Mouse (Mus musculus) myocyte (in vitro differentiated cells): ENCODE results near the gene Ndel1. TPM values are rescaled to one million over a fixed set of nuclear protein-coding genes. Genes with fewer than 3 reads are reported as not detected.

Experiments
- H3K27me3 ChIP-seq: one replicate; pipeline ENCODE4 v1.6.1; 2011; ENCODE audit not compliant: control insufficient read depth, insufficient read depth, insufficient read length
- H3K36me3 ChIP-seq: one replicate; pipeline ENCODE4 v1.6.1; 2011; ENCODE audit not compliant: control insufficient read depth, insufficient read depth
- H3K4me2 ChIP-seq: one replicate; pipeline ENCODE4 v1.6.1; 2011; ENCODE audit warnings: low read depth, control low read depth
- H3K4me3 ChIP-seq: one replicate; pipeline ENCODE4 v1.5.1; 2011; ENCODE audit warnings: mild to moderate bottlenecking, control low read depth, moderate library complexity
- H3K79me2 ChIP-seq: one replicate; pipeline ENCODE4 v1.6.1; 2011; ENCODE audit not compliant: control insufficient read depth, insufficient read depth
- H3ac ChIP-seq: one replicate; pipeline ENCODE4 v1.6.1; 2011; ENCODE audit not compliant: control insufficient read depth, insufficient read length
- CEBPB ChIP-seq: IDR thresholded peaks from 2 replicates; pipeline ENCODE4 v1.6.1; 2011; ENCODE audit warnings: mild to moderate bottlenecking, moderate library complexity; ENCODE audit not compliant: poor library complexity, insufficient read depth, severe bottlenecking
- E2F4 ChIP-seq: IDR thresholded peaks from one replicate; pipeline ENCODE4 v1.6.1; 2011; ENCODE audit warnings: mild to moderate bottlenecking, control low read depth, moderate library complexity; ENCODE audit not compliant: insufficient read depth
- MAX ChIP-seq: IDR thresholded peaks from one replicate; pipeline ENCODE4 v1.6.1; 2011; ENCODE audit warnings: low read depth, mild to moderate bottlenecking, control low read depth
- MYOD1 ChIP-seq, 3 experiments: IDR thresholded peaks; one replicate each; pipeline ENCODE4 v1.6.1; 2011; ENCODE audit warnings: control low read depth in 2 of 3, low read depth in 2 of 3, mild to moderate bottlenecking in 2 of 3, moderate library complexity in 1 of 3; ENCODE audit not compliant: insufficient read length in 2 of 3, control insufficient read depth in 1 of 3
- MYOG ChIP-seq, 3 experiments: IDR thresholded peaks; one replicate each; pipeline ENCODE4 v1.6.1; 2011; ENCODE audit warnings: control low read depth in 2 of 3, low read depth in 2 of 3, mild to moderate bottlenecking in 2 of 3; ENCODE audit not compliant: insufficient read length in 2 of 3, control insufficient read depth in 1 of 3, insufficient read depth in 1 of 3
- POLR2A ChIP-seq: IDR thresholded peaks from one replicate; pipeline ENCODE4 v1.6.1; 2011; ENCODE audit warnings: low read depth, mild to moderate bottlenecking, control low read depth, moderate library complexity; ENCODE audit not compliant: insufficient read length
- POLR2AphosphoS2 ChIP-seq: IDR thresholded peaks from one replicate; pipeline ENCODE4 v1.6.1; 2011; ENCODE audit warnings: low read depth, control low read depth; ENCODE audit not compliant: insufficient read length
- REST ChIP-seq: IDR thresholded peaks from one replicate; pipeline ENCODE4 v1.6.1; 2011; ENCODE audit warnings: mild to moderate bottlenecking, control low read depth, moderate library complexity; ENCODE audit not compliant: insufficient read depth, insufficient read length
- SRF ChIP-seq: IDR thresholded peaks from one replicate; pipeline ENCODE4 v1.6.1; 2011; ENCODE audit warnings: low read depth; ENCODE audit not compliant: control insufficient read depth, insufficient read length
- TCF12 ChIP-seq: IDR thresholded peaks from one replicate; pipeline ENCODE4 v1.6.1; 2011; ENCODE audit warnings: mild to moderate bottlenecking, control low read depth; ENCODE audit not compliant: poor library complexity, insufficient read depth, severe bottlenecking
- TCF3 ChIP-seq: IDR thresholded peaks from one replicate; pipeline ENCODE4 v1.6.1; 2011; ENCODE audit warnings: low read depth, control low read depth; ENCODE audit not compliant: insufficient read length
- USF1 ChIP-seq: IDR thresholded peaks from one replicate; pipeline ENCODE4 v1.6.1; 2011; ENCODE audit warnings: low read depth, mild to moderate bottlenecking, control low read depth, moderate library complexity
- polyA plus RNA-seq: library from polyadenylated mRNA; unstranded; fragments of >200 nt; fragmentation: generic; extraction: Trizol; gene quantifications from one replicate; pipeline ENCODE4 v1.2.1, GENCODE M21; 2012; ENCODE audit warnings: missing spikeins

Gene Ndel1
- polyA plus RNA-seq, 1 experiment = 36.7 TPM

DNA sequence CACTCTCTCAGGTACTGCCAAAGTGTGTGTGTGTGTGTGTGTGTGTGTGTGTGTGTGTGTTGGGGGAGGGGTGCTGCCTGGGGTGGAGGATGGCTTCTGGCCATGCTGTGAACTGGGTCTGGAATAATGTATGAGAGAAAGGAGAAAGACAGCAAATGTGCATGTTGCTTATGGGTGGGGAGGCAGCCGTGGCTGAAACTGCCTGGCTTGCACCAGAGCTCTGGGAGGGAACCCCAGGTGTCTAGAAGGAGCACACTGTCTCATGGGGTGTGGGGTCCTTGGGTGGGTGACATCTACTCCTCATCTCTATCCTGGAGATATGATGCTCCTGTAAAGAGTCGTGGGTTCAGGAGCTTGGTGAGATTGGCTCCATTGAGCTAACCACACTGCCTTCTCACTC lies 17.0 kb upstream of the Ndel1 start:
- Histone ChIP-seq H3K4me3 (no peak overlapping the region), H3K4me2 (no peak overlapping the region), H3K79me2 (no peaks in the 10 kb centered on the region), H3K27me3 (peaks cover 22% of the 10 kb centered on the region), H3ac (no peak overlapping the region), H3K36me3 (no peaks in the 10 kb centered on the region)
- TF ChIP-seq USF1 (no peak), MYOD1 (IDR thresholded peaks at IDR 0.05; ENCODE audit: control insufficient read depth in 1 of 3, insufficient read length in 2 of 3, low read depth in 2 of 3) (no peak), POLR2AphosphoS2 (no peak), MYOG (IDR thresholded peaks at IDR 0.05; ENCODE audit: control insufficient read depth in 1 of 3, insufficient read depth in 1 of 3, insufficient read length in 2 of 3, low read depth in 2 of 3) (no peak), MAX (no peak), E2F4 (no peak), REST (no peak), POLR2A (no peak), TCF3 (no peak), TCF12 (no peak), CEBPB (no peak), SRF (no peak)

DNA sequence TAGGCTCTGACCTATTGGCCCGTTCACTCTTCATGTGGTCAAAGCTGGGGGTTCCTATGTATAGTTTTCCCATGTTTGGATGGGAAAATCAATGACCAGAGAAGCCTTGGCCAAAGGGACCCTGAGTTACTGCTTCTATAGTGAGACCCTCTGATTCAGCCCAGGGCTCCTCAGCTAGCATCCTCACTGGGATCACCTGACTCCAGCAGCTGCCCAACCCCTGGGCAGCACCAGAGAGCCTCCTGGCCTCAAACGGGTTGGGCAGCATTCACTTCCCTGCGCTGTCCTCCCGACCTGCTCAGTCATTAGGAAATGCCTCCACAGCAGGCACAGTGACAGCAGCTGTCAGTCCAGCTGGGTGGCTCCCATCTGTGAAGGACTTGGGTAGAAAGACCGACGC lies 16.6 kb upstream of the Ndel1 start, which contains the start of gene Rnf222:
Gene Rnf222 (plus strand): TSS at position 301 of the 400 bp plus-strand sequence.
- Histone ChIP-seq H3K4me3 (no peak within 1 kb of the TSS), H3K4me2 (no peak within 1 kb of the TSS), H3K79me2 (no peaks in the 10 kb centered on the region), H3K27me3 (peaks cover 25% of the 10 kb centered on the region), H3K36me3 (no peaks in the 10 kb centered on the region), H3ac (no peak within 1 kb of the TSS)
- TF ChIP-seq TCF3 (no peak), CEBPB (no peak), E2F4 (no peak), MYOG (IDR thresholded peaks at IDR 0.05; ENCODE audit: control insufficient read depth in 1 of 3, insufficient read depth in 1 of 3, insufficient read length in 2 of 3, low read depth in 2 of 3) (no peak), USF1 (no peak), SRF (no peak), POLR2AphosphoS2 (no peak), TCF12 (no peak), POLR2A (no peak), REST (no peak), MYOD1 (IDR thresholded peaks at IDR 0.05; ENCODE audit: control insufficient read depth in 1 of 3, insufficient read length in 2 of 3, low read depth in 2 of 3) (no peak), MAX (no peak)

DNA sequence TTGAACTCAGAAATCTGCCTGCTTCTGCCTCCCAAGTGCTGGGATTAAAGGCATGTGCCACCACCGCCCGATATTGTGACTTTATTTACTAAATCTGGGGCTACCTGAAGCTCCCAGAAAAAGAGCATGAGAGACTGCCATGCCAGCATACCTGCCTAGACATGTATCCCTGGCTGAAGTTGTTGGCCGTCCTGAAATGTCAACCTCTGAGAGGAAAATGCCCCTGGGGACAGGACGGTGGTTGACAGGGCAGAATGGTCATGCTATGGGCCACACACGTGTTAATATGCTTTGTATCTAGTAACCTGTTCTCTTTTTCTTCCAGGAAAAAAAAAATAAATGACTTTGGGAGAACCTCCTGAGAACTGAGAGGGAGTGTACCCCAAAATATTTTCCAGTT lies 14.4 kb upstream of the Ndel1 start:
- no peaks in the 10 kb centered on the region for H3K79me2 ChIP-seq
- H3K36me3 ChIP-seq = no peaks in the 10 kb centered on the region
- H3K4me2 ChIP-seq = no peak overlapping the region
- H3K4me3 ChIP-seq = no peak overlapping the region
- TF ChIP-seq REST (no peak), POLR2AphosphoS2 (no peak), MAX (no peak), MYOD1 (IDR thresholded peaks at IDR 0.05; ENCODE audit: control insufficient read depth in 1 of 3, insufficient read length in 2 of 3, low read depth in 2 of 3) (no peak), USF1 (no peak), CEBPB (no peak), SRF (no peak), E2F4 (no peak), POLR2A (no peak), TCF3 (no peak), TCF12 (no peak), MYOG (IDR thresholded peaks at IDR 0.05; ENCODE audit: control insufficient read depth in 1 of 3, insufficient read depth in 1 of 3, insufficient read length in 2 of 3, low read depth in 2 of 3) (no peak)
- H3K27me3 ChIP-seq = peaks cover 21% of the 10 kb centered on the region
- H3ac ChIP-seq = no peak overlapping the region

DNA sequence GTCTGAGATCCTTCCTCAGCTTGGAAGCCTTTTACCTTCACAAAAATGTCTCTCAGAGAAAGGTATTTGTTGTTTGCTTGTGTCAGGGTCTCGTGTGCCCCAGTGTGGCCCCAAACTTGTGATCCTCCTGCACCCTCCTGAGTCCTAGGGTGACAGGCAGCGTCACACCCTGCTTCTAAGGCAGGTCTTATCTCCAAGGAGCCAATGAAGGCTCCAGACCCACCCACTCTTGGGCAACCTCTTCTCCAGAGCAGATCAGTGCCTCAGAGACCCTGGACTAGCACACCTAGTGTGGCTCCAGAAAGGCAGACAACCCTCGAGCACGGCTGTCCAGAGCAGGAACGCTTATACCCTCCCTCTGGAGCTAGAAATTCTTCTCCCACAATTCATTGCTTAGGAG lies 12.7 kb upstream of the Ndel1 start:
- no peak for TF ChIP-seq MAX
- no peak for TF ChIP-seq MYOD1 (IDR thresholded peaks at IDR 0.05; ENCODE audit: control insufficient read depth in 1 of 3, insufficient read length in 2 of 3, low read depth in 2 of 3)
- no peak for TF ChIP-seq USF1
- TF ChIP-seq SRF = no peak
- TF ChIP-seq TCF3 = no peak
- no peak for TF ChIP-seq REST
- TF ChIP-seq MYOG (IDR thresholded peaks at IDR 0.05; ENCODE audit: control insufficient read depth in 1 of 3, insufficient read depth in 1 of 3, insufficient read length in 2 of 3, low read depth in 2 of 3) = no peak
- TF ChIP-seq POLR2A = no peak
- TF ChIP-seq TCF12 = no peak
- no peak for TF ChIP-seq E2F4
- no peak for TF ChIP-seq POLR2AphosphoS2
- no peaks in the 10 kb centered on the region for H3K36me3 ChIP-seq
- no peaks in the 10 kb centered on the region for H3K79me2 ChIP-seq

DNA sequence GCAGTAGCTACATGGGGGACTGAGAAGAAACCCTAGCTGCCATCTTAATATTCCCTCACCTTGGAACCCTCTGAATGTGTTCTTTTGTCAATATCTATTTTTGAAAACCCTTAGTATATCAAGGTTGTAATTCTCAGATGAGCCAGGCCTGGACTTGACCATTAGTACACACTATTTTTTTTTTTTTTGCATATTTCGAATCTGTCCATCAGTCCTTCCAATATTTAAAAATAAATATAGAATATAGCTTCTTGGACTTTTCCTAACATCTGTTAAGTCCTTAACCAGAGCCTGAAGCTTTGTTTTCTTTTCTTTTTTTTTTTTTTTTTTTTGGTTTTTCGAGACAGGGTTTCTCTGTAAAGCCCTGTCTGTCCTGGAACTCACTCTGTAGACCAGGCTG lies 12.2 kb upstream of the Ndel1 start:
- no peak for TF ChIP-seq USF1
- no peak for TF ChIP-seq TCF3
- TF ChIP-seq MAX = no peak
- TF ChIP-seq E2F4 = no peak
- no peak for TF ChIP-seq MYOD1 (IDR thresholded peaks at IDR 0.05; ENCODE audit: control insufficient read depth in 1 of 3, insufficient read length in 2 of 3, low read depth in 2 of 3)
- no peak for TF ChIP-seq MYOG (IDR thresholded peaks at IDR 0.05; ENCODE audit: control insufficient read depth in 1 of 3, insufficient read depth in 1 of 3, insufficient read length in 2 of 3, low read depth in 2 of 3)
- no peak for TF ChIP-seq REST
- TF ChIP-seq POLR2AphosphoS2 = no peak
- no peak for TF ChIP-seq TCF12
- no peak for TF ChIP-seq POLR2A
- TF ChIP-seq SRF = no peak
- no peak for TF ChIP-seq CEBPB
- no peak overlapping the region for H3K4me2 ChIP-seq
- H3ac ChIP-seq = no peak overlapping the region
- H3K4me3 ChIP-seq = no peak overlapping the region
- H3K27me3 ChIP-seq = peaks cover 24% of the 10 kb centered on the region
- H3K79me2 ChIP-seq = no peaks in the 10 kb centered on the region
- no peaks in the 10 kb centered on the region for H3K36me3 ChIP-seq

More for the DNA sequence above, 12.7 kb upstream of the Ndel1 start:
- peaks cover 21% of the 10 kb centered on the region for H3K27me3 ChIP-seq
- no peak overlapping the region for H3K4me2 ChIP-seq
- H3ac ChIP-seq = no peak overlapping the region
- no peak overlapping the region for H3K4me3 ChIP-seq
